Mouse (Mus musculus) lung, embryonic 14.5 days (tissue): ENCODE measurements around the gene Slc9a3r2. TPM values are rescaled to one million over a fixed set of nuclear protein-coding genes. Genes with fewer than 3 reads are reported as not detected.

Experiments used
- ATAC-seq: fragments of 200-750 bp; cut with Nextera tagmentation; 2 replicates; pipeline ENCODE4 v1.8.0; 2017; ENCODE audit warnings: mild to moderate bottlenecking, moderate TSS enrichment, moderate library complexity; ENCODE audit not compliant: insufficient read depth
- DNase-seq: peaks from one replicate; pipeline ENCODE4 v3.0.0-alpha.2; 2015
- H3K27ac ChIP-seq: fragments of 300-500 bp; sonication (generic); 2 replicates; pipeline ENCODE4 v1.5.1; 2014; ENCODE audit warnings: low read depth, mild to moderate bottlenecking, moderate library complexity
- H3K27me3 ChIP-seq: fragments of 300-500 bp; sonication (generic); 2 replicates; pipeline ENCODE4 v1.6.1; 2014; ENCODE audit warnings: low read length, control low read depth; ENCODE audit not compliant: insufficient read depth
- H3K36me3 ChIP-seq: fragments of 300-500 bp; sonication (generic); 2 replicates; pipeline ENCODE4 v1.6.1; 2014; ENCODE audit warnings: control low read depth; ENCODE audit not compliant: insufficient read depth
- H3K4me1 ChIP-seq: fragments of 300-500 bp; sonication (generic); 2 replicates; pipeline ENCODE4 v1.6.1; 2014; ENCODE audit warnings: antibody characterized with exemption, control low read depth; ENCODE audit not compliant: insufficient read depth
- H3K4me2 ChIP-seq: fragments of 300-500 bp; sonication (generic); 2 replicates; pipeline ENCODE4 v1.6.1; 2014; ENCODE audit warnings: mild to moderate bottlenecking
- H3K4me3 ChIP-seq: fragments of 300-500 bp; sonication (generic); 2 replicates; pipeline ENCODE4 v1.5.1; 2014; ENCODE audit warnings: low read depth, low read length
- H3K9ac ChIP-seq: fragments of 300-500 bp; sonication (generic); 2 replicates; pipeline ENCODE4 v1.6.1; 2014
- H3K9me3 ChIP-seq: fragments of 300-500 bp; sonication (generic); 2 replicates; pipeline ENCODE4 v1.6.1; 2016; ENCODE audit warnings: low read depth, low read length, control low read depth
- CTCF ChIP-seq: IDR thresholded peaks from 2 replicates; pipeline ENCODE4 v1.5.1; 2016; ENCODE audit warnings: antibody characterized with exemption, low read depth
- WGBS: fragments of 180-500 bp; shearing (Covaris S2); extraction: QIAGEN DNeasy Blood & Tissue Kit; methylation state at CpG from one replicate; pipeline ENCODE4 v1.1.7; 2014; 5-methylcytosine and 5-hydroxymethylcytosine counted together
- polyA plus RNA-seq: library from polyadenylated mRNA; unstranded; fragments of >200 nt; fragmentation: Nextera tagmentation; extraction: Ambion mirVana; gene quantifications from 2 replicates; pipeline ENCODE4 v1.2.1, GENCODE M21; 2014

Slc9a3r2 gene
- polyA plus RNA-seq, 1 experiment from 2014 or later: 67.8 TPM

DNA sequence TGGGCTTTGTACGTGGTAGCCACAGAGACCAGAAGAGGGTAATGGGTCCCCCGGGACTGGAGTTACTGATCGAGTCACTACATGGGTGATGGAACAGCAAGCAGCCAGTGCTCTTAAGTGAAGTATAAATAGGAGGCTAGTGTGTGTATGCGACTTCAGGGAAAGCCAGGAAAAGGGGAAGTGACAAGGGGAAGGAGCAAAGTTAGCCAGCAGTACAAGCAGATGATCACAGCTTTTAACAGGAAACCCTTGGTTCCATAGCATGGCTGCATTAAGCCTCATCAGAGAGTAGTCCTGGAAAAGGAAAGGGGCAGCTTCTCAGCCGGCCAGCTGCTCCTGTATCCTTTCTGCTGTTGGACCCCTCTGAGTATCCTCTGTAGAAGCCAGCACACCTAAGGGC, 42.3 kb upstream of the Slc9a3r2 start:
- Histone ChIP-seq H3K4me3 (no peak overlapping the region), H3K9me3 (no peaks in the 10 kb centered on the region)

DNA sequence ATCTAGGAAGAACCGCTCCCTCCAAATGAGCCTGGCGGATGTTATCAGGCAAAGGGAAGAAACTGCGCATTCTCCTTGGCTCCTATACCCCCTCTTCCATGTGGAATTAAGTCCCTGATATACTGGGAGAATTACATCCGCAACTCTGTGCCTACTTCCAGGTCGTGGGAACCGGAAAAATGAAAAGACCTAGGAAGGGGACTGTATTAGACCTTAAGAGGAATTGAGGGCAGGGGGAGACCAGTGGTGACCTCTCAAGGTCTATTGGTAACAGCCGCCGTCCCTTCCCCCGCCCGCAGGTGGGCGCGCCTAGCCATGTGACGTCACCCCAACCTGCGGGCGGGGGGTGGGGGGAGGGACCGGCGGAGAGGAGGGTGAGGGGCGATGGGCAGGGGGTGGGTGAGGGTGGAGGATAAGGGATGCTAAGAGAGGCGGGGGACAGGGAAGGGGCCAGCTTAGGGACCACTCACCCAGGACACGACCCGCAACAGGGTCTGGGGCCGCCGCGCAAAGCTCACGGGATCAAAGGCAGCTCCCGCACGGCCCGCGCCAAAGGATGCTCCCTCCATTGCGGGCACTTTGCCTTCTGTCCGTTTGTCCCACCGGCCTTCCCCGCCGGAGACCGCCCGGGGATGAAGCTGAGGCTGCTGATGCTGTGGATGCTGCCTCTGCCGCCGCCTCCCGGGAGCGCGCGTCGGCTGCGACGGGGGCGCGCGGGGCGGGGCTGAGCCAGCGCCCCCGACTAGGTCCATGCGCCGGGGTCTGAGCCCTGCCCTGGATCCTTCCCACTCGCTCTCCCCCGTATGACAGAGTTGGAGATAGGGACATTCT, 39.3 kb upstream of the Slc9a3r2 start, which contains the start of gene Syngr3:
Gene Syngr3, minus strand, starts transcription at position 705 of the 831 bp plus-strand sequence.
- peaks cover 21% of the 10 kb centered on the region for H3K36me3 ChIP-seq
- H3K4me2 ChIP-seq: peak within 1 kb of the TSS; percentile 92
- no peak within 1 kb of the TSS for H3K27ac ChIP-seq
- H3K4me1 ChIP-seq: peaks cover 3% of the 10 kb centered on the region; the same call in 1 of the 2 replicates
- peaks cover 43% of the 10 kb centered on the region for H3K27me3 ChIP-seq
- TF ChIP-seq CTCF: no peak
- H3K9me3 ChIP-seq: no peaks in the 10 kb centered on the region
- H3K4me3 ChIP-seq: peak within 1 kb of the TSS; percentile 50
- WGBS: under 1% methylated on average over 53 of the region's 55 CpGs
- DNase-seq: peak; percentile 34
- H3K9ac ChIP-seq: peak within 1 kb of the TSS; percentile 54
- 0 out of 2 replicates have a peak, but pooled peaks have one; percentile 32 for ATAC-seq

More for the DNA sequence above, 42.3 kb upstream of the Slc9a3r2 start:
- Histone ChIP-seq H3K4me2 (no peak overlapping the region), H3K4me1 (peaks cover 12% of the 10 kb centered on the region), H3K27ac (no peak overlapping the region), H3K9ac (no peak overlapping the region), H3K27me3 (peaks cover 40% of the 10 kb centered on the region), H3K36me3 (peaks cover 21% of the 10 kb centered on the region)
- DNase-seq (no peak), ATAC-seq (no peak)
- no peak for TF ChIP-seq CTCF
- 89% methylated on average over 5 of the region's 5 CpGs for WGBS

DNA sequence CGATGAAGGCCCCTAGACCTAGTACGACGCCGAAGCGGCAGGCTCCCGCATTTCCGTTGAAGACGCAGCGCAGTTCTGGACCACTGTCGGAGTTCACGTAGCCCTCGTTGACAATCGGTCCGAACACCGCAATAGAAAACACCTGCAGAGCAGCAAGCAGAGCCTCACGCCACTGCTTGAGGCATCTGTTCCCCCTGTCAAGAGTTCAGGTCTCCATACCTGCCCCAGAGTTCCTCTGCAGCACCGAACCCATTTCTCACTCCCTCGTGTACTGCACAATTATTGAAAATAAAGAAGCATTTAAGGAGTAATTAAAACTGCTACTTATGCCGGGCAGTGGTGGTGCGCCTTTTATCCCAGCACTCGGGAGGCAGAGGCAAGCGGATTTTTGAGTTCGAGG, 37.5 kb upstream of the Slc9a3r2 start:
- 17% methylated on average over 23 of the region's 23 CpGs for WGBS
- peak overlapping the region; percentile 30; the same call in 1 of the 2 replicates for H3K9ac ChIP-seq
- peaks cover 7% of the 10 kb centered on the region for H3K36me3 ChIP-seq
- H3K4me1 ChIP-seq: peaks cover 3% of the 10 kb centered on the region; the same call in 1 of the 2 replicates
- no peak overlapping the region for H3K27ac ChIP-seq
- peak overlapping the region; percentile 63 for H3K4me2 ChIP-seq
- H3K9me3 ChIP-seq: no peaks in the 10 kb centered on the region
- H3K27me3 ChIP-seq: peaks cover 43% of the 10 kb centered on the region
- peak overlapping the region; percentile 34 for H3K4me3 ChIP-seq
- no peak for ATAC-seq
- DNase-seq: no peak
- TF ChIP-seq CTCF: no peak

DNA sequence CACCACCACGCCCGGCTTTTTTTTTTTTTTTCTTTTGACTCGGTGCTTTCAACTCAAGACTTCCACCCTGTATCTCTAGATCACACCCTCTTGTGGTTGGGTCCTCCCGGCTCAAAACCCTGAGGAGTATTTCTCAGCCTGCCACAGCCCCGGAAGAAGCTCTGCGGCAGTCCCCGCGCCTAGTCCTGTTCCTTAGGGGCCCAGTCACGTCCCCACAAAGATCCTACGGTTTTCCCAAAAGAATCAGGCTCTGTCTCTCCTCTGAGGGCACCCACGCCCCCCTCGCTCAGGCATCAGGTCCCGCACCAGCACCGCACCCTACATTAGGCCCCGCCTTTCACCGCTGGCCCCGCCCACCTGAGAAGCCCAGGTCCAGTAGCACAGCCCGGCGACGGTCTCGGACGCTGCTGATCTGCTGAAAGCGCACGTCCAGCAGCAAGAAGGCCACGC, 37.0 kb upstream of the Slc9a3r2 start:
- DNase-seq: peak; percentile 64
- no peaks in the 10 kb centered on the region for H3K9me3 ChIP-seq
- peaks cover 7% of the 10 kb centered on the region for H3K36me3 ChIP-seq
- ATAC-seq: peak; percentile 54; the same call in 1 of the 2 replicates
- H3K4me1 ChIP-seq: peaks cover 3% of the 10 kb centered on the region; the same call in 1 of the 2 replicates
- H3K4me3 ChIP-seq: peak overlapping the region; percentile 34
- H3K9ac ChIP-seq: peak overlapping the region; percentile 30; the same call in 1 of the 2 replicates
- TF ChIP-seq CTCF: no peak
- H3K27me3 ChIP-seq: peaks cover 43% of the 10 kb centered on the region
- peak overlapping the region; percentile 63 for H3K4me2 ChIP-seq
- 1% methylated on average over 25 of the region's 25 CpGs for WGBS
- H3K27ac ChIP-seq: no peak overlapping the region

DNA sequence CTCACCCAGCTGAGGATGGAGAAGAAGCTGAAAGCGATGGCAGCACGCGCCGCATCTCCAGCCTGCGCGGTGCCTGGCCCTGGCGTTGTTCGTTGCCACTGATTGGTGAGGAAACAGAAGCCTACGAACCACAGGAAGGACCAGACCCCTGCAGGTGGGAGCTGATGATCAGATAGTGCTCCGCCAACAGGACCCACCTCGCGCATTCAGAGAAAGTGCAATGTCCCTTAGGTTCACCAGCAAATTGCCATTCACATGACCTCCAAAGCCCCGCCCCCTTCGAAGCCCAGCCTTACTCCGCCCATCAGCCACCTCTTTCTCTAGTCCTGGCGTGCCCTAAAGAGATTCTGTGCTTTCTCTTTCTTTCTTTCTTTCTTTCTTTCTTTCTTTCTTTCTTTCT, 36.4 kb upstream of the Slc9a3r2 start:
- Histone ChIP-seq H3K27me3 (peaks cover 43% of the 10 kb centered on the region), H3K4me3 (no peak overlapping the region), H3K4me2 (peak overlapping the region; percentile 31; the same call in 1 of the 2 replicates), H3K9ac (no peak overlapping the region), H3K4me1 (peaks cover 3% of the 10 kb centered on the region; the same call in 1 of the 2 replicates), H3K9me3 (no peaks in the 10 kb centered on the region), H3K36me3 (peaks cover 11% of the 10 kb centered on the region), H3K27ac (no peak overlapping the region)
- ATAC-seq (no peak), DNase-seq (peak; percentile 46)
- TF ChIP-seq CTCF: no peak
- 25% methylated on average over 16 of the region's 16 CpGs for WGBS

DNA sequence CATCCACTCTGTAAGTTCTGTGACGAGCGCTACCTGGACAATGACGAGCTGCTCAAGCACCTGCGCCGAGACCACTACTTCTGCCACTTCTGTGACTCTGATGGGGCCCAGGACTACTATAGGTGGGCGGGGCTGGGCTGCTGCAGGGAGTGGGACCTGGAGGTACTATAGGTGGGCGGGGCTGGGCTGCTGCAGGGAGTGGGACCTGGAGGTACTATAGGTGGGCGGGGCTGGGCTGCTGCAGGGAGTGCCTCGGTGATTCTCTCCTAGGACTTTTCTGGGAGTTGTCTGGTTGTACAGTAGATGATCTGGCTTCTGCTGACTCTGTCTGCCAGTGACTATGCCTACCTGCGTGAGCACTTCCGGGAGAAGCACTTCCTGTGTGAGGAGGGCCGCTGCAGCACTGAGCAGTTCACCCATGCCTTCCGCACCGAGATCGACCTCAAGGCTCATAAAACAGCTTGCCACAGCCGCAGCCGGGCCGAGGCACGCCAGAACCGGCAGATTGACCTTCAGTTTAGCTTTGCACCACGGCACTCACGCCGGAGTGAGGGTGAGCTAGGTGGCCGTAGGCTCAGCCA, 27.5 kb upstream of the Slc9a3r2 start:
- peaks cover 64% of the 10 kb centered on the region for H3K36me3 ChIP-seq
- DNase-seq: no peak
- H3K9ac ChIP-seq: no peak overlapping the region
- H3K9me3 ChIP-seq: no peaks in the 10 kb centered on the region
- H3K27ac ChIP-seq: no peak overlapping the region
- H3K4me1 ChIP-seq: no peaks in the 10 kb centered on the region
- 90% methylated on average over 24 of the region's 24 CpGs for WGBS
- no peaks in the 10 kb centered on the region for H3K27me3 ChIP-seq
- no peak for TF ChIP-seq CTCF
- H3K4me2 ChIP-seq: no peak overlapping the region
- no peak for ATAC-seq
- no peak overlapping the region for H3K4me3 ChIP-seq

DNA sequence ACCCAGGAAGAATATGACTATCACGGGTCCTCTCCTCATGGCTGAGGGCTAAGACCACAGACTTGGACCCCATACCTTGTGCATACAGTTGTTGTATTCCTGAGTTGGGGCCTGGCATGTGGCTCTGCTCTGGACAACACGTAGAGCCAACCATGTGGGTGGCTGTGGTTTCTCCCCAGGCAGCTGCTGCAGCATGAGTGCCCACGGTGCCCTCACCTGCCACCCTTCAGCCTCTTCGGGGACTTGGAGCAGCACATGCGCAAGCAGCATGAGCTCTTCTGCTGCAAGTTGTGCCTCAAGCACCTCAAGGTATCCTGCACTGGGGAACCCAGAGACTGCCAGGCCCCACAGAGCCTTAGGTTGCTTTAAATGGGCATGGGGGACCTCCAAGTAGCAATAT, 26.8 kb upstream of the Slc9a3r2 start:
- Histone ChIP-seq H3K9me3 (no peaks in the 10 kb centered on the region), H3K4me1 (peaks cover 6% of the 10 kb centered on the region), H3K4me2 (no peak overlapping the region), H3K4me3 (no peak overlapping the region), H3K9ac (no peak overlapping the region), H3K36me3 (peaks cover 58% of the 10 kb centered on the region), H3K27ac (no peak overlapping the region), H3K27me3 (no peaks in the 10 kb centered on the region)
- no peak for TF ChIP-seq CTCF
- DNase-seq (no peak), ATAC-seq (no peak)
- WGBS: 95% methylated on average over 5 of the region's 5 CpGs
